Mouse (Mus musculus): ENCODE measurements around the gene Dynll2.
A peak's percentile ranks its signal among the peaks of the same experiment; 100 is the strongest.

The Dynll2 gene

GRCm38 (mm10) chr11:87986831-87987793, at the start of gene Dynll2:
Dynll2 (minus strand) TSS chr11:87987533.
- peak; percentile 93 to 96 for DNase-seq

GRCm38 (mm10) chr11:88036761-88037251, 49.5 kb upstream of the Dynll2 start:
- no peak for DNase-seq

- DNase-seq: no peak
These were observed 48.6 kb upstream of the Dynll2 start for GRCm38 (mm10) chr11:88035970-88036369.

GRCm38 (mm10) chr11:88031753-88032152, 44.4 kb upstream of the Dynll2 start:
- no peak for DNase-seq

GRCm38 (mm10) chr11:88030836-88031235, 43.5 kb upstream of the Dynll2 start:
- no peak for DNase-seq

- no peak for DNase-seq
These were observed 42.9 kb upstream of the Dynll2 start for GRCm38 (mm10) chr11:88030219-88030618.

GRCm38 (mm10) chr11:88028193-88028684, 40.9 kb upstream of the Dynll2 start:
- no peak for DNase-seq

- no peak for DNase-seq
These were observed 40.2 kb upstream of the Dynll2 start for GRCm38 (mm10) chr11:88027391-88028035.

- DNase-seq: no peak
These were observed 36.6 kb upstream of the Dynll2 start for GRCm38 (mm10) chr11:88023933-88024332.

- no peak for DNase-seq
These were observed 28.5 kb upstream of the Dynll2 start for GRCm38 (mm10) chr11:88015795-88016194.

- no peak for DNase-seq
These were observed 27.8 kb upstream of the Dynll2 start for GRCm38 (mm10) chr11:88015161-88015560.

GRCm38 (mm10) chr11:88013632-88014031, 26.3 kb upstream of the Dynll2 start:
- DNase-seq: no peak

GRCm38 (mm10) chr11:88012621-88013244, 25.4 kb upstream of the Dynll2 start:
- DNase-seq: no peak

GRCm38 (mm10) chr11:88011914-88012419, 24.6 kb upstream of the Dynll2 start:
- DNase-seq: no peak

- no peak for DNase-seq
These were observed 24.0 kb upstream of the Dynll2 start for GRCm38 (mm10) chr11:88011208-88011913.

- DNase-seq: peak; percentile 7 to 25
These were observed 22.3 kb upstream of the Dynll2 start for GRCm38 (mm10) chr11:88009542-88010190.

- DNase-seq: no peak
These were observed 21.3 kb upstream of the Dynll2 start for GRCm38 (mm10) chr11:88008641-88009040.

- no peak for DNase-seq
These were observed 16.8 kb upstream of the Dynll2 start for GRCm38 (mm10) chr11:88004123-88004522.

GRCm38 (mm10) chr11:88002738-88003137, 15.4 kb upstream of the Dynll2 start:
- no peak for DNase-seq

- no peak for DNase-seq
These were observed 12.4 kb upstream of the Dynll2 start for GRCm38 (mm10) chr11:87999751-88000150.

GRCm38 (mm10) chr11:87991806-87992205, 4.5 kb upstream of the Dynll2 start:
- no peak for DNase-seq

- DNase-seq: no peak
These were observed 528 bp upstream of the Dynll2 start for GRCm38 (mm10) chr11:87987861-87988260.

All from kidney, postnatal 4 days (tissue).